Mouse (Mus musculus): Measurements from ENCODE around the gene Slc25a43. TPM values are rescaled to one million over a fixed set of nuclear protein-coding genes. Genes with fewer than 3 reads are reported as not detected.

Gene Slc25a43
- polyA plus RNA-seq (2021), result 0.06 TPM

DNA sequence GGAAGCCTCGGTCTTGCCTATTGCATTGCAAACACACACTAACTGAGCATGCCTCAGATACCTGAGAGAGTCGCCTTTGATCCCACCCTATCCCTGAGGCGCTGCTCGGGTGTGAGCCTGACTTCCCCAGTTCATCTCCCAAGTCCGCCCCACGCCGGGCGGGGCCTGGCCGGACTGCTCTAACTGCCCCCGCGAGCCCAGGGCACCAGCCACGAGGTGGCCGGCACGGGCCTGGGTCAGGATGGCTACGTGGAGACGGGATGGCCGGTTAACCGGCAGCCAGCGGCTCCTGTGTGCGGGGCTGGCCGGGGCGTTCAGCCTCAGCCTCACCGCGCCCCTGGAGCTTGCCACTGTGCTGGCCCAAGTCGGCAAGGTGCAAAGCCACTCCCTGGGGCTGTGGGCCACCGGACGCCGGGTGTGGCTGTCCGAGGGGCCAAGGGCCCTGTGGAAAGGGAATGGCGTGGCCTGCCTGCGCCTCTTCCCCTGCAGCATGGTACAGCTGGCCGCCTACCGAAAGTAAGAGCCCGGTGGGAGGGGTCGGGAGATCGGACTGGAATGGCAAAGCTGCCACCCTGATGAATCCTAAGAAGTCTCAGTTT is at the start of gene Slc25a43:
Slc25a43 (plus strand) TSS at position 157 of the 599 bp plus-strand sequence.
- TF ChIP-seq CTCF (IDR thresholded peaks at IDR 0.05), result no peak
- DNase-seq (ENCODE audit: low read depth, low spot score), result no peak
- no peak for ATAC-seq

DNA sequence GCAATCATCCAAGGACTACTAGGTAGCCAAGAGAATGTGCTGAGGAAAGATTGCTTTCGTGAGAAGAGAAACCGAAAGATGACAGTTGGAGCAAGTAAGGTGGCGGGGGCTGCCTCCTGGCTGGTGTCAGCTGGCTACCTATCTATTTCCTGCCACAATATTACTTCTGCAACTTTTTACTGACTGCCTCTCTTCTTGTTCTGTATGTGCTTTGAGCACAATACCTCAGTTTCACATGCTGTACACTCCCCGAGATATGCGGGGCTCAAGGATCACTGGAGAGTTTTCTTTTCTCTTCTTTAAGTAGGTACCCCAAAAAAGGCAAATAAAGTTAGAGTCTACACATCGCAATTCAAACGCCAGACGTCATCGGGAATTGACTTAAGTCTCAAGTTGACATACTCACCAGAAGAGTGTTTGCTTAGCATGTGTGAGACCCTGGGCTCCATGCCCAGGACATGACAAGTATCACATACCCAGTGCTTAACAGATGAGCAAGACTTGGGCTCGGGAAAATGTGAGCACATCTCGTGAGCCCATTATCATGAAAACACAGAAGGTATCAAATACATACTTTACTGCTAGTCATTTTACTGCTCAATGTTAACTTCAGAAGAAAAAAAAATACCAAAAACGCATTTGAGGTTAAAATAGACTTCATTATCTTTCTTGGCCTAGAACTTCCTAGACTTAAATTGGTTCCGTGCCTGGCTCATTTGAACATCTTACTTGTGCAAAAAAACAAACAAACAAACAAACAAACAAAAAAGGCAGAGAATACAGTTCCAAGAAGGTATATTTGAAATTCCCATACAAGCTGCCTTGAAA is 3.1 kb upstream of the Slc25a43 start:
- peaks cover 44% of the 10 kb centered on the region for H3K27me3 ChIP-seq
- POLR2A ChIA-PET, result no interaction called here
- DNase-seq (ENCODE audit: low read depth, low spot score) (no peak), ATAC-seq (no peak)
- TF ChIP-seq CTCF (IDR thresholded peaks at IDR 0.05), result no peak
- CTCF ChIA-PET, result no interaction called here
- in situ Hi-C loops (cut with MboI; ENCODE audit: low pct_unique_long_range_greater_than_20kb), result no loop called here

More for the DNA sequence above, at the start of gene Slc25a43:
- H3K27me3 ChIP-seq, result peaks cover 38% of the 10 kb centered on the region
- ChIA-PET POLR2A (no interaction called here), CTCF (no interaction called here)
- in situ Hi-C loops (cut with MboI; ENCODE audit: low pct_unique_long_range_greater_than_20kb), result no loop called here

DNA sequence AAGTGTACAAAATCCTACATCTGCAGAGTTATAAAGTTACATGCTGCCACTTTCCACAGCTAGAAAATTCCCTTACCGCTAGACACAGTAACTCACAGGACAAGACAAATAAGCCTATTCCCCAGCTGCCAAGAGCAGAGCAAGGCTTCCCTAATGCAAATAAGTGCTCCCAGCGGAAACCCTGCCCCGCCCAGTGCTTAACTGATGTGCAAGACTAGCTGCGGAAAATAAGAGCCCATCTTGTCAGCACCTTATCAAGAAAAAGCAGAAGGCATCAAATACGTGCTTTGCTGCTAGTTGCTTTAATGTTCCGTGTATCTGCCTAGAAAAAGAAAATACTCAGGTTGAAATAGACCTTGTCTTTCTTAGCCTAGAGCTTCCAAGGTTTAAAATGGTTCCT is 2.2 kb upstream of the Slc25a43 start:
- ATAC-seq (no peak), DNase-seq (ENCODE audit: low read depth, low spot score) (no peak)
- no peak for TF ChIP-seq CTCF (IDR thresholded peaks at IDR 0.05)
- ChIA-PET POLR2A (no interaction called here), CTCF (no interaction called here)
- H3K27me3 ChIP-seq, result peaks cover 44% of the 10 kb centered on the region
- in situ Hi-C loops (cut with MboI; ENCODE audit: low pct_unique_long_range_greater_than_20kb), result no loop called here

DNA sequence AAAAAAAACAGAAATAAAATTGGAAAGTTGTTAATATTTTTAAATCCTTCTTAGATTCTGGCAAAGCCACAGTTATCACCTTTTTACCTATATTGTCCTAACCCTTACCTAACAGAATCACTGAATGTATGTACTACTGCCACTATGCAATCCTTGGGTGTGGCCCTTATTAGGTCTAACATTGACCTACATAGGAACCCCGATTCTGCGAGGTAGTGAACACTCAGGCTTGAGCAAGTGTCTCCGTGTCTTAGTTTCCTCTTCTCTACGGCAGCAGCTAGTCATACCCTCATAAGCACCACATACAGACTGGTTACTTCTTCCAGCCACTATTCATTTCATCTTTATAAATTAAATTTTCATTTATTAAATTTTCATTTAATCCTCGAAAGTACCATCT is 715 bp upstream of the Slc25a43 start:
- in situ Hi-C loops (cut with MboI; ENCODE audit: low pct_unique_long_range_greater_than_20kb), result no loop called here
- CTCF ChIA-PET, result interaction anchor here (1.4 kb wide), 1 partner anchor 16 kb away, joined by 3 read pairs; no protein-coding TSS in a partner anchor
- POLR2A ChIA-PET, result no interaction called here
- H3K27me3 ChIP-seq, result peaks cover 44% of the 10 kb centered on the region
- DNase-seq (ENCODE audit: low read depth, low spot score) (no peak), ATAC-seq (no peak)
- TF ChIP-seq CTCF (IDR thresholded peaks at IDR 0.05), result no peak

DNA sequence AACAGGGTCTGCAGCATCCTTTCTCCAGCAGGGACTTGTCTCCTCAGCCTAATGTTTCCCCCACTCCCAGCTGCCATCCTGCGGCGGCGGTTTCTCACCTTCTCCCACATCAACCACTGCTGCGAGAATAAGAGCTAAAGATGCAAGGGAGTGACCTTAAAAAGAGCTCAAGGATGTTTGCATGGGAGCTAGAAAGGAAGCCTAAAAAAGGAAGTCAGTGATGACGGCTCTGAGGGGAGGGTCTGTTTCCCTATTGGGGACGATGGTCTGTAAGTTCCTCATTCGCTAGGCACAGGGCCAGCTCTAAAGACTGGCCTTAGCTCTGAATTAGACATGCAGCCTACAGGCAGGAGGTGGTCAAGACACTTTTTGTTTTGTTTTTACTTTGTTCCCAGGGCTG is 1.3 kb downstream of the Slc25a43 start:
- POLR2A ChIA-PET, result no interaction called here
- no peak for DNase-seq (ENCODE audit: low read depth, low spot score)
- CTCF ChIA-PET, result no interaction called here
- in situ Hi-C loops (cut with MboI; ENCODE audit: low pct_unique_long_range_greater_than_20kb), result no loop called here
- TF ChIP-seq CTCF (IDR thresholded peaks at IDR 0.05), result no peak
- ATAC-seq, result no peak
- peaks cover 33% of the 10 kb centered on the region for H3K27me3 ChIP-seq

GRCm38 (mm10) chrX:36745333-36745732 is 1.9 kb downstream of the Slc25a43 start:
- peaks cover 30% of the 10 kb centered on the region for H3K27me3 ChIP-seq
- in situ Hi-C loops (cut with MboI; ENCODE audit: low pct_unique_long_range_greater_than_20kb), result no loop called here
- no peak for TF ChIP-seq CTCF (IDR thresholded peaks at IDR 0.05)
- ChIA-PET POLR2A (no interaction called here), CTCF (no interaction called here)
- no peak for DNase-seq (ENCODE audit: low read depth, low spot score)
- no peak for ATAC-seq

DNA sequence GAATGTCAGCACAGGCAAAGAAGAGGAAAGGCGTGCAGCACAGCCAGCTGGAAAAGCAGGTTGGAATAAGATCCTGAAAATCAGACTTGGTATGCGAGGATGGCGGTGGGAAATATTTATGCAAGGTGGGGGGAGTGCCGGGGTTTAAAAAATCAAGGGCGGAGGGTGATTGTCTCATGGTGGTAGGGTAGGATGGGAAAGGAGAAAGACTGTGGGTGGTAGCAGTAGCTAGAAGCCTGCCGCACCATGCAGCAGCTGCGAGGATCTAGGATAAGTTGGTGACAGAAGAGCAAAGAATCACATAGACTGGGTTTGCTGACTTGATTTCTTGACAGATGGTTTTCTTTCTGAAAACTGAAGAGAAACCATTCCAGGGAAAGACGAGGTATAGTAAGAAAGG is 3.3 kb downstream of the Slc25a43 start:
- no peak for ATAC-seq
- no peak for DNase-seq (ENCODE audit: low read depth, low spot score)
- no peak for TF ChIP-seq CTCF (IDR thresholded peaks at IDR 0.05)
- H3K27me3 ChIP-seq, result peaks cover 22% of the 10 kb centered on the region
- POLR2A ChIA-PET, result no interaction called here
- CTCF ChIA-PET, result interaction anchor here (1.2 kb wide), 1 partner anchor 10 kb away, joined by 3 read pairs; no protein-coding TSS in a partner anchor
- in situ Hi-C loops (cut with MboI; ENCODE audit: low pct_unique_long_range_greater_than_20kb), result no loop called here

- ATAC-seq (peak; percentile 78), DNase-seq (ENCODE audit: low read depth, low spot score) (peak; percentile 35)
- ChIA-PET CTCF (interaction anchor here (0.8 kb wide), 1 partner anchor 12 kb away, joined by 3 read pairs; no protein-coding TSS in a partner anchor), POLR2A (no interaction called here)
- H3K27me3 ChIP-seq, result peaks cover 5% of the 10 kb centered on the region
- no peak for TF ChIP-seq CTCF (IDR thresholded peaks at IDR 0.05)
- in situ Hi-C loops (cut with MboI; ENCODE audit: low pct_unique_long_range_greater_than_20kb), result no loop called here
Observed at GRCm38 (mm10) chrX:36748573-36748972, 5.1 kb downstream of the Slc25a43 start.

DNA sequence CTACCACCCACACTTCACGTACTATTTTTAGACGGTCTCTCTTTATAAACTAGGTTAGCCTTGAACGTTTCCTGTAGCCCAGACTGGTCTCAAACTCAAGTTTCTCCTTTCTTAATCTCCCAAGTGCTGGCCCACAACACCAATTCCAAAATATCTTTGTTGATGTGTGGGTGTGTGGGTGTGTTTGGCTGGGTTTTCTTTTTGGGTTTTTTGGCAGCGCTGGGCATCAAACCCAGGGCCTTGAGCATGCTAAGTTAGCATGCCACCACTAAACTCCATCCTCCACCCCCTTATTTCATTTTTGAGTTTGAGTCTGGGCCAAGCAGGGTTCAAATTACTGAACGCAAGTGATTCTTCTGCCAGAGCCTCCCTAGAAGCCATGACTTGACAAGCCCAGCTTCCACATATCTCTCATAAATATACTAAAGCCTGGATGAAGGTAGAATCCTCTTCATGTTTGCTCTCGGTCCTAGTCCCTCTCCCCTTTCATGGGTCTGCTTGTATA is 5.9 kb downstream of the Slc25a43 start:
- DNase-seq (ENCODE audit: low read depth, low spot score) (no peak), ATAC-seq (no peak)
- ChIA-PET CTCF (interaction anchor here (1.9 kb wide), 1 partner anchor 11 kb away, joined by 9 read pairs; no protein-coding TSS in a partner anchor), POLR2A (no interaction called here)
- H3K27me3 ChIP-seq, result peaks cover 2% of the 10 kb centered on the region
- no peak for TF ChIP-seq CTCF (IDR thresholded peaks at IDR 0.05)
- in situ Hi-C loops (cut with MboI; ENCODE audit: low pct_unique_long_range_greater_than_20kb), result no loop called here

DNA sequence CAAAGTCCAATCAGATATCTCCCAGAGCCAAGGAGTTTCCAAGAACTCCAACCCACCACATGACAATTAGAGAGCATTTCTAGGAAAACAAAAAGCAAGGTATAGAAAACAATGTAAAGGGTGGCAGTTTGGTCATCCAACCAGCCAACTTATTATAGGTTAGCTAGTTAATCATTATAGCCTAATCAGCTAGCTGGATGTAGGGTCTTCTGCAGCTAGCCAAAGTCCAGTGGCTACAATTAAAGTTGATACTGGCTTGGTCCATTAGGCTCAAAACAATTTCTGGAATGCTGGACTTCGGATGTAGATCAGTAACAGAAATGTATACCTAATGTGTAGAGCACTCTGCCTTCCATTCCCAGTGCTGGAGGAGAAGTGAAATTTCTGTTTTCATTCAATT is 7.1 kb downstream of the Slc25a43 start:
- TF ChIP-seq CTCF (IDR thresholded peaks at IDR 0.05), result no peak
- in situ Hi-C loops (cut with MboI; ENCODE audit: low pct_unique_long_range_greater_than_20kb), result no loop called here
- CTCF ChIA-PET, result interaction anchor here (1.9 kb wide), 1 partner anchor 10 kb away, joined by 9 read pairs; no protein-coding TSS in a partner anchor
- no peak for ATAC-seq
- H3K27me3 ChIP-seq, result no peaks in the 10 kb centered on the region
- no peak for DNase-seq (ENCODE audit: low read depth, low spot score)
- POLR2A ChIA-PET, result no interaction called here

DNA sequence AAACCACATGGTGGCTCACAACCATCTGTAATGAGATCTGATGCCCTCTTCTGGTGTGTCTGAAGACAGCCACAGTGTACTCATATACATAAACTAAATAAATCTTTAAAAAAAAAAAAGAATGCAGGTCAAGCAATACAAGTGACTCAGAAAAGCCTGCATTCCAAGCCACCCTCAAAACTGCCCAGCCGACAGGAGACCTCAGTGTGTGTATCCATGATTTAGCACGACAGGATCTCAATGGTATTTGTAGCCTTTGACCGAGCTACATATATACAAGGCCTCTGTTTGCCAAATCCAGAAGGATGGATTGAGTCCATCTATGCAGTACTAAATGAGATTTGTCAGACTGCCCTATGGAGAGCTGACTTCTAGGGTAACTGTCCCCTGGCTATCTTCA is 9.1 kb downstream of the Slc25a43 start:
- no peak for TF ChIP-seq CTCF (IDR thresholded peaks at IDR 0.05)
- ChIA-PET CTCF (no interaction called here), POLR2A (no interaction called here)
- in situ Hi-C loops (cut with MboI; ENCODE audit: low pct_unique_long_range_greater_than_20kb), result no loop called here
- no peak for ATAC-seq
- no peak for DNase-seq (ENCODE audit: low read depth, low spot score)
- no peaks in the 10 kb centered on the region for H3K27me3 ChIP-seq

Data from Patski (cell line).